ENCODE assay signal across 7 mouse cellular contexts in genomic region chr1:188660339-188660738, GRCm38 (mm10).
DNase-seq lines count a peak whose midpoint lies in the region; ATAC-seq lines count a peak whose summit lies in the region.

No protein-coding gene starts in this region.

- H3K27ac ChIP-seq in hindbrain, embryonic 10.5 days: peak overlapping the region; percentile 81
- peak overlapping the region; percentile 33; the same call in 1 of the 2 replicates for H3K27ac ChIP-seq in midbrain, embryonic 11.5 days (ENCODE audit: low read depth, low read length)

- H3K9ac ChIP-seq in midbrain, embryonic 11.5 days (ENCODE audit: low read length): peak overlapping the region; percentile 49

- peak; percentile 90 for ATAC-seq in midbrain, embryonic 11.5 days (ENCODE audit: low FRiP score)

- intact Hi-C loops in gastrocnemius, postnatal 14 days (cut with DNase I; ENCODE audit: low total_unique reads): no loop called here

- H3K4me2 ChIP-seq in midbrain, embryonic 11.5 days: peak overlapping the region; percentile 50

- no peaks in the 10 kb centered on the region for H3K9me3 ChIP-seq in hindbrain, embryonic 10.5 days
- H3K9me3 ChIP-seq in midbrain, embryonic 11.5 days (ENCODE audit: control insufficient read depth, low read length): no peaks in the 10 kb centered on the region

- peak overlapping the region; percentile 46 for H3K4me3 ChIP-seq in hindbrain, embryonic 10.5 days
- H3K4me3 ChIP-seq in midbrain, embryonic 11.5 days (ENCODE audit: low read depth, low read length): peak overlapping the region; percentile 17; the same call in 1 of the 2 replicates

- 4% methylated on average over 3 of the region's 3 CpGs for WGBS in hindbrain, embryonic 10.5 days
- WGBS in midbrain, embryonic 11.5 days: 3% methylated on average over 3 of the region's 3 CpGs

- peak; percentile 24 for DNase-seq in WW6 (ENCODE audit: low read depth, low spot score)
- peak; percentile 64 for DNase-seq in embryo, embryonic 11 days
- DNase-seq in hindbrain, embryonic 10.5 days (ENCODE audit: low spot score): peak; percentile 59
- peak; percentile 91 for DNase-seq in midbrain, embryonic 11.5 days (ENCODE audit: low spot score, missing footprints)
- DNase-seq in spleen, postnatal 14 days (ENCODE audit: low spot score in 2 of 2): no peak
- DNase-seq in layer of hippocampus, postnatal 10 days (ENCODE audit: low spot score in 2 of 2): no peak
- DNase-seq in gastrocnemius, postnatal 14 days: no peak

- 0 out of 2 replicates have a peak, but pooled peaks cover 6% of the 10 kb centered on the region for H3K27me3 ChIP-seq in hindbrain, embryonic 10.5 days (ENCODE audit: insufficient read depth, poor library complexity, severe bottlenecking)
- H3K27me3 ChIP-seq in midbrain, embryonic 11.5 days (ENCODE audit: control insufficient read depth, insufficient read depth, low read length): no peaks in the 10 kb centered on the region; the same call in 1 of the 2 replicates

- H3K4me1 ChIP-seq in hindbrain, embryonic 10.5 days (replicated peaks): peaks cover 46% of the 10 kb centered on the region
- peaks cover 20% of the 10 kb centered on the region for H3K4me1 ChIP-seq in midbrain, embryonic 11.5 days (ENCODE audit: control insufficient read depth, insufficient read depth, low read length)

- no peaks in the 10 kb centered on the region for H3K36me3 ChIP-seq in hindbrain, embryonic 10.5 days
- no peaks in the 10 kb centered on the region for H3K36me3 ChIP-seq in midbrain, embryonic 11.5 days (ENCODE audit: control insufficient read depth, insufficient read depth, low read length)

Comparison
In these comparisons a context has a peak if more than half of its experiments do, and no peak if none do; other contexts are left out.
1. DNase-seq: peak in WW6 (single experiment), embryo, embryonic 11 days (single experiment), hindbrain, embryonic 10.5 days (single experiment) and midbrain, embryonic 11.5 days (single experiment); none in spleen, postnatal 14 days (0 of 2), layer of hippocampus, postnatal 10 days (0 of 2) and gastrocnemius, postnatal 14 days (single experiment).